Mouse (Mus musculus): ENCODE data around the gene Zfp575.

Zfp575 gene

GRCm38 (mm10) chr7:24610144-24610878 lies 22.9 kb upstream of the Zfp575 start, which contains the start of gene Phldb3:
Gene Phldb3, plus strand, starts transcription at chr7:24610763.
- peaks cover 56% of the 10 kb centered on the region for H3K27me3 ChIP-seq (ENCODE audit: insufficient read depth, low read length)

DNA sequence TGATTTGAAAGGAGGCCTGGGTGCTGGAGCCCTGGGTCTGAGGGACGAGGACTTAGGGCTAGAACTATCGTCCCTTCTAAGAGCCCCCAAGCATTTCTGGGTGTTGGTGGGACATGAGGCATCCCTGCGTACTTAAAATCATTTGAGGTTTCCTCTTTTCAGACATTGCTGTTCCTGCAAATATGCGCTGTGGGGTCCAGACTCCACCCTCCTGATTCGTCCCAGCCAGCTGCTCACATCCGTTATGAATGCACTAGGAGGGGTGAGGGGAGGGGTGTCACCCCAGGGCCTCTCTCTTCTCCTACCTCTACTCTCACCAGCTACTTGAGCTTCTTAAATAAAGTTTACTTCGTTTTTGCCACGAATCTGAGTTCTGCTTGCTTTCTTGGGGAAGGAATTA lies 21.1 kb upstream of the Zfp575 start:
- peaks cover 62% of the 10 kb centered on the region for H3K4me1 ChIP-seq (replicated peaks; ENCODE audit: low read depth, low read length)
- peaks cover 12% of the 10 kb centered on the region for H3K9me3 ChIP-seq (ENCODE audit: low read length)
- no peak for TF ChIP-seq NANOG (IDR thresholded peaks at IDR 0.05; ENCODE audit: borderline replicate concordance, low read length)
- no peak for TF ChIP-seq POU5F1 (IDR thresholded peaks at IDR 0.05; ENCODE audit: borderline replicate concordance, low read length)
- no peak for TF ChIP-seq CTCF (conservative IDR thresholded peaks at IDR 0.05; ENCODE audit: low read length)
- no peaks in the 10 kb centered on the region for H3K36me3 ChIP-seq (ENCODE audit: insufficient read depth, low read length)
- no peak overlapping the region for H3K4me3 ChIP-seq (replicated peaks; ENCODE audit: low read length)
- peaks cover 43% of the 10 kb centered on the region for H3K27me3 ChIP-seq (ENCODE audit: insufficient read depth, low read length)

More at GRCm38 (mm10) chr7:24610144-24610878, 22.9 kb upstream of the Zfp575 start, which contains the start of gene Phldb3:
- H3K4me3 ChIP-seq (replicated peaks; ENCODE audit: low read length), result peak within 1 kb of the TSS; percentile 74
- H3K36me3 ChIP-seq (ENCODE audit: insufficient read depth, low read length), result no peaks in the 10 kb centered on the region
- peaks cover 66% of the 10 kb centered on the region for H3K4me1 ChIP-seq (replicated peaks; ENCODE audit: low read depth, low read length)
- H3K9me3 ChIP-seq (ENCODE audit: low read length), result peaks cover 12% of the 10 kb centered on the region
- TF ChIP-seq CTCF (conservative IDR thresholded peaks at IDR 0.05; ENCODE audit: low read length), result no peak
- no peak for TF ChIP-seq NANOG (IDR thresholded peaks at IDR 0.05; ENCODE audit: borderline replicate concordance, low read length)
- no peak for TF ChIP-seq POU5F1 (IDR thresholded peaks at IDR 0.05; ENCODE audit: borderline replicate concordance, low read length)

GRCm38 (mm10) chr7:24608017-24608416 lies 20.6 kb upstream of the Zfp575 start:
- Histone ChIP-seq H3K9me3 (ENCODE audit: low read length) (peaks cover 12% of the 10 kb centered on the region), H3K36me3 (ENCODE audit: insufficient read depth, low read length) (no peaks in the 10 kb centered on the region), H3K4me3 (replicated peaks; ENCODE audit: low read length) (no peak overlapping the region), H3K27me3 (ENCODE audit: insufficient read depth, low read length) (peaks cover 37% of the 10 kb centered on the region), H3K4me1 (replicated peaks; ENCODE audit: low read depth, low read length) (peaks cover 57% of the 10 kb centered on the region)
- TF ChIP-seq POU5F1 (IDR thresholded peaks at IDR 0.05; ENCODE audit: borderline replicate concordance, low read length) (no peak), NANOG (IDR thresholded peaks at IDR 0.05; ENCODE audit: borderline replicate concordance, low read length) (no peak), CTCF (conservative IDR thresholded peaks at IDR 0.05; ENCODE audit: low read length) (no peak)

GRCm38 (mm10) chr7:24606046-24606445 lies 18.6 kb upstream of the Zfp575 start:
- TF ChIP-seq POU5F1 (IDR thresholded peaks at IDR 0.05; ENCODE audit: borderline replicate concordance, low read length), result no peak
- TF ChIP-seq CTCF (conservative IDR thresholded peaks at IDR 0.05; ENCODE audit: low read length), result no peak
- no peak for TF ChIP-seq NANOG (IDR thresholded peaks at IDR 0.05; ENCODE audit: borderline replicate concordance, low read length)

GRCm38 (mm10) chr7:24605561-24605960 lies 18.1 kb upstream of the Zfp575 start:
- Histone ChIP-seq H3K27me3 (ENCODE audit: insufficient read depth, low read length) (peaks cover 14% of the 10 kb centered on the region), H3K9me3 (ENCODE audit: low read length) (peaks cover 1% of the 10 kb centered on the region), H3K4me3 (replicated peaks; ENCODE audit: low read length) (no peak overlapping the region), H3K4me1 (replicated peaks; ENCODE audit: low read depth, low read length) (peaks cover 41% of the 10 kb centered on the region), H3K36me3 (ENCODE audit: insufficient read depth, low read length) (no peaks in the 10 kb centered on the region)
- TF ChIP-seq CTCF (conservative IDR thresholded peaks at IDR 0.05; ENCODE audit: low read length) (no peak), NANOG (IDR thresholded peaks at IDR 0.05; ENCODE audit: borderline replicate concordance, low read length) (no peak), POU5F1 (IDR thresholded peaks at IDR 0.05; ENCODE audit: borderline replicate concordance, low read length) (no peak)

More at GRCm38 (mm10) chr7:24606046-24606445, 18.6 kb upstream of the Zfp575 start:
- Histone ChIP-seq H3K27me3 (ENCODE audit: insufficient read depth, low read length) (peaks cover 19% of the 10 kb centered on the region), H3K4me1 (replicated peaks; ENCODE audit: low read depth, low read length) (peaks cover 46% of the 10 kb centered on the region), H3K4me3 (replicated peaks; ENCODE audit: low read length) (no peak overlapping the region), H3K9me3 (ENCODE audit: low read length) (peaks cover 6% of the 10 kb centered on the region), H3K36me3 (ENCODE audit: insufficient read depth, low read length) (no peaks in the 10 kb centered on the region)

DNA sequence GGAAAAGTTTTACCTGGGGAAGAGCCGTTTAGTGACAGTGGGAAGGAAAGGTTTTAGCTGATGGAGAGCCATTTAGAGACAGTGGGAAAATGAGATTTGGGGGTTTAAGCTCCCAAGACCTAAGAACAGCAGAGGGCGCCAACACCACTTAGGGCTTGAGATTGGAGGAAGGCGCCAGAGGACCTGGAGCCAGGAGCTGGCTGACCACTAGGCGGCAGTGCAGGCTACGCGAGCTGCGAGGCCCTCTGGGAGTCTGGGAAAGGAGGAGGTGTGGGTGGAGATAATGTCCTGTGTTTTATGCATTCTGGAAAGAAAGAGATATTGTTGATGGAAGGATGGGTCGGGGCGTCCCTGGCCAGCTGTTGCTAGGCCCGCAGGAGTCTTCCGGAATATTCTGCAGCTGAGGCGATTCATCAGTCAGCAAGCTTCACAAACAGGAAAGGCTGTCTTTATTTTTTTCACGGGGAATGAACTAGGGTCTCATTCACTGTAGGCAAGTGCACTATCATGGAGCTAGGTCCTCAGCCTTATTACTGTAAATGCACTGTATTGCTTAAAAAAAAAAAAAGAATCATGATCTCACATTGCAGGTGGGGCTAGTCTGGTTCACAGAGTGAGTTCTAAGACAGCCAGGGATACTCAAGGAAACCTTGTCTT lies 13.6 kb upstream of the Zfp575 start:
- TF ChIP-seq CTCF (conservative IDR thresholded peaks at IDR 0.05; ENCODE audit: low read length), result peak; percentile 99
- TF ChIP-seq POU5F1 (IDR thresholded peaks at IDR 0.05; ENCODE audit: borderline replicate concordance, low read length), result no peak

DNA sequence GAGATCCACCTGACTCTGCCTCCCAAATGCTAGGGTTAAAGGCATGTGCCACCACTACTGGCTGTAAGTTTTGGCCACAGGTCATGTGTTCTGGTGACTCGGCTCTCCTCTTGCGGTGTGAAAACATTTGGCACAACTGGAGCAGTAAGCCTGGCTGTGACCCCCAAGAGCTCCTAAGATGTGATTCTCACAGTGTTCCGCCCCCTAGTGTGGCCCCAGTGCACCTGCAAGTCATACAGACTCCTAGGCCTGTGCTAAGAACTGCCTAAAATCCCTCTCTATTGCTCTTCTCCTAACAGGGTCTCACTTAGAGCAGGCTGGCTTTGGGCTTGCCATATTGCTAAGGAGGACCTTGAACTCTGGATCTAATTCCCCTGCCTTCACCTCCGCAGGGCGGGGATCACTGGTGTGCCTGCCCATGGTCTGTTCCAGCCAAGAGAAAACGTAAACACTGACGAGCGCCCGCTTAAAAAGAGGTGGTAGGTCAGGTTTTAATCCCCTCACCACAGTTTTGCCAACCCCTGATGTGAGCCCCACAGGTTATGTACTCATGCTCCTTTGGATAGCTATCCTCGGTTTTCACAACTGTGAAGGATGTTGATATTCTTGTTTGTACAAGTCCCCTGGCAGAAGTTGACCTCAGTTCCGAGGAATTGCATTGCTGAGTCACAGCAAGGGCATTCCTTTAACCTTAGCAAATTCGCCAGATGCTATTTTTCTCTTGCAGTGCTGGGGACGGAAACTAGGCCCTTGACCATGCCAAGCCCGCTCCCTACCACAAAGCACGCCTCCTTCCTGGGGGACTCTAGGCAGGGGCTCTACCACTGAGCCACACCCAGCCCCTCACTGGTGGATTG lies 12.0 kb upstream of the Zfp575 start:
- H3K4me3 ChIP-seq (replicated peaks; ENCODE audit: low read length), result no peak overlapping the region
- peaks cover 21% of the 10 kb centered on the region for H3K27me3 ChIP-seq (ENCODE audit: insufficient read depth, low read length)
- H3K4me1 ChIP-seq (replicated peaks; ENCODE audit: low read depth, low read length), result peaks cover 31% of the 10 kb centered on the region
- TF ChIP-seq NANOG (IDR thresholded peaks at IDR 0.05; ENCODE audit: borderline replicate concordance, low read length) (no peak), POU5F1 (IDR thresholded peaks at IDR 0.05; ENCODE audit: borderline replicate concordance, low read length) (no peak), CTCF (conservative IDR thresholded peaks at IDR 0.05; ENCODE audit: low read length) (peak; percentile 70)
- no peaks in the 10 kb centered on the region for H3K36me3 ChIP-seq (ENCODE audit: insufficient read depth, low read length)
- no peaks in the 10 kb centered on the region for H3K9me3 ChIP-seq (ENCODE audit: low read length)

More for the DNA sequence above, 13.6 kb upstream of the Zfp575 start:
- H3K36me3 ChIP-seq (ENCODE audit: insufficient read depth, low read length), result no peaks in the 10 kb centered on the region
- H3K27me3 ChIP-seq (ENCODE audit: insufficient read depth, low read length), result peaks cover 5% of the 10 kb centered on the region
- no peak overlapping the region for H3K4me3 ChIP-seq (replicated peaks; ENCODE audit: low read length)
- H3K4me1 ChIP-seq (replicated peaks; ENCODE audit: low read depth, low read length), result peaks cover 19% of the 10 kb centered on the region
- H3K9me3 ChIP-seq (ENCODE audit: low read length), result no peaks in the 10 kb centered on the region

- Histone ChIP-seq H3K4me3 (replicated peaks; ENCODE audit: low read length) (no peak overlapping the region), H3K9me3 (ENCODE audit: low read length) (no peaks in the 10 kb centered on the region), H3K36me3 (ENCODE audit: insufficient read depth, low read length) (no peaks in the 10 kb centered on the region), H3K27me3 (ENCODE audit: insufficient read depth, low read length) (peaks cover 28% of the 10 kb centered on the region), H3K4me1 (replicated peaks; ENCODE audit: low read depth, low read length) (peaks cover 41% of the 10 kb centered on the region)
- TF ChIP-seq POU5F1 (IDR thresholded peaks at IDR 0.05; ENCODE audit: borderline replicate concordance, low read length) (no peak), CTCF (conservative IDR thresholded peaks at IDR 0.05; ENCODE audit: low read length) (no peak), NANOG (IDR thresholded peaks at IDR 0.05; ENCODE audit: borderline replicate concordance, low read length) (no peak)
Measured at GRCm38 (mm10) chr7:24598121-24598520, 10.7 kb upstream of the Zfp575 start.

Measured in E14TG2a.4 (cell line).